In the genomic region with DNA sequence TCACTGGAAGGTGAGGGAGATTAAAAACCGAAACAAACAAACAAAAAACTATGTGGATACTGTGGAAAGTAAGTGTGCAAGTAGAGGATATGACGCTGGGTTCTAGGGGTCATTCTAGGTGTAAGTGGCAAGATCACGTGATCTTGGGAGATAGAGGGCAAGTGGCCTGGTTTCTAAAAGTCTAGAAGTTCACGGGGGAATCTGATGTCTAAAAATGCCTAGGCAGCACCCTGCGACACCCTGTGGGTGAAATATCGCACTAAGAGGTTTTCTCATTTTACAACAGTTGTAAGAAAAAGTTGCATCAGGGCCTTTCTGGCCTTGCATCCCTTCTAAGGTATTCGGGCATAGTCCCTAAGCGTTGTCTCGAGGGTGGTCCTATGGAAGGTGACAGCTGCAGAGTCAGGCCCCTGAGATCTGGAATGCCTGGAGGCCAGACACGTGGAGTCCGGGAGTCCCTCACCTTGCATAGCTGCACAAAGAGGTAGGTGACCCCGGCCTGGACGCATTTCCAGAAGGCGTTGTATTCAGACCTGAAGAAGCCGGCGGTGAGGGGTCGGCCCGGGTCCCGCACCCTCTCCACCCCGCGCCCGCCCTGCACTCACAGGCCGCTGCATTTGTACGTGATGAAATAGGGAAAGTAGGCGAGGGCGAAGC, we compare ENCODE assay signal across 8 mouse cellular contexts. TPM values are rescaled to one million over a fixed set of nuclear protein-coding genes. Genes with fewer than 3 reads are reported as not detected.
DNase-seq lines count a peak whose midpoint lies in the region; ATAC-seq and TF ChIP-seq lines count a peak whose summit lies in the region.

No protein-coding gene starts in this region.

- peaks cover 18% of the 10 kb centered on the region for H3K4me1 ChIP-seq in heart, embryonic 13.5 days
- H3K4me1 ChIP-seq in E14TG2a.4 (replicated peaks; ENCODE audit: low read depth, low read length), result peaks cover 41% of the 10 kb centered on the region
- H3K4me1 ChIP-seq in forebrain, embryonic 12.5 days, result peaks cover 26% of the 10 kb centered on the region
- peaks cover 30% of the 10 kb centered on the region for H3K4me1 ChIP-seq in liver, embryonic 13.5 days (replicated peaks)

- H3K36me3 ChIP-seq in heart, embryonic 13.5 days, result peaks cover 43% of the 10 kb centered on the region
- peaks cover 63% of the 10 kb centered on the region for H3K36me3 ChIP-seq in E14TG2a.4 (ENCODE audit: insufficient read depth, low read length)
- peaks cover 41% of the 10 kb centered on the region for H3K36me3 ChIP-seq in forebrain, embryonic 12.5 days (replicated peaks)
- H3K36me3 ChIP-seq in liver, embryonic 13.5 days, result peaks cover 36% of the 10 kb centered on the region

- 8% methylated on average over 26 of the region's 26 CpGs for whole genome bisulfite sequencing in heart, embryonic 13.5 days
- 9% methylated on average over 26 of the region's 26 CpGs for WGBS in forebrain, embryonic 12.5 days
- WGBS in liver, embryonic 13.5 days (ENCODE audit: insufficient replicate concordance), result 6% methylated on average over 26 of the region's 26 CpGs

- H3K27ac ChIP-seq in heart, embryonic 13.5 days (replicated peaks), result peak overlapping the region; percentile 92
- H3K27ac ChIP-seq in forebrain, embryonic 12.5 days, result peak overlapping the region; percentile 91
- peak overlapping the region; percentile 92 for H3K27ac ChIP-seq in liver, embryonic 13.5 days

- no peaks in the 10 kb centered on the region for H3K9me3 ChIP-seq in heart, embryonic 13.5 days
- H3K9me3 ChIP-seq in E14TG2a.4 (ENCODE audit: low read length), result no peaks in the 10 kb centered on the region
- no peaks in the 10 kb centered on the region for H3K9me3 ChIP-seq in forebrain, embryonic 12.5 days
- no peaks in the 10 kb centered on the region for H3K9me3 ChIP-seq in liver, embryonic 13.5 days (replicated peaks)

- peak overlapping the region; percentile 87 for H3K4me3 ChIP-seq in heart, embryonic 13.5 days
- peak overlapping the region; percentile 89 for H3K4me3 ChIP-seq in E14TG2a.4 (replicated peaks; ENCODE audit: low read length)
- peak overlapping the region; percentile 61 for H3K4me3 ChIP-seq in forebrain, embryonic 12.5 days (replicated peaks)
- peak overlapping the region; percentile 77 for H3K4me3 ChIP-seq in liver, embryonic 13.5 days (replicated peaks)

- no peak for TF ChIP-seq CTCF in E14TG2a.4 (conservative IDR thresholded peaks at IDR 0.05; ENCODE audit: low read length)

- no peak for DNase-seq in heart, postnatal 4 days
- no peak for DNase-seq in liver, embryonic 13.5 days
- no peak for DNase-seq in adrenal gland, adult 18-20 months (ENCODE audit: low spot score in 2 of 2)
- no peak for DNase-seq in adrenal gland, adult 2 months
- DNase-seq in cerebellum, postnatal 4 days (ENCODE audit: low spot score in 2 of 2), result no peak

- ATAC-seq in heart, embryonic 13.5 days (ENCODE audit: extremely low read depth, insufficient number of reproducible peaks, low FRiP score, low TSS enrichment), result peak; percentile 4; the same call in 1 of the 2 replicates
- ATAC-seq in forebrain, embryonic 12.5 days (ENCODE audit: low FRiP score), result no peak; the same call in 1 of the 2 replicates
- peak; percentile 26 for ATAC-seq in liver, embryonic 13.5 days (ENCODE audit: low read depth)

- peak overlapping the region; percentile 92 for H3K4me2 ChIP-seq in heart, embryonic 13.5 days
- peak overlapping the region; percentile 70 for H3K4me2 ChIP-seq in forebrain, embryonic 12.5 days
- H3K4me2 ChIP-seq in liver, embryonic 13.5 days, result peak overlapping the region; percentile 92

- H3K9ac ChIP-seq in heart, embryonic 13.5 days, result peak overlapping the region; percentile 95
- H3K9ac ChIP-seq in forebrain, embryonic 12.5 days, result peak overlapping the region; percentile 69
- H3K9ac ChIP-seq in liver, embryonic 13.5 days, result peak overlapping the region; percentile 87

- H3K27me3 ChIP-seq in heart, embryonic 13.5 days (replicated peaks), result no peaks in the 10 kb centered on the region
- no peaks in the 10 kb centered on the region for H3K27me3 ChIP-seq in E14TG2a.4 (ENCODE audit: insufficient read depth, low read length)
- no peaks in the 10 kb centered on the region for H3K27me3 ChIP-seq in forebrain, embryonic 12.5 days
- H3K27me3 ChIP-seq in liver, embryonic 13.5 days, result no peaks in the 10 kb centered on the region

RNA-seq across cellular contexts. Expression of gene Tmem147, which starts 0.5 kb away (rescaled TPM):
- polyA plus RNA-seq in heart, embryonic 13.5 days (2015; fragmentation: Nextera tagmentation; extraction: Ambion mirVana), result 165 and 182 TPM in 2 replicates
- total RNA-seq in heart, postnatal 4 days (2021), result 100 to 1,000 TPM; 208 to 221 TPM
- 135 and 144 TPM in 2 replicates for polyA plus RNA-seq in forebrain, embryonic 12.5 days (2016; fragmentation: Nextera tagmentation; extraction: Ambion mirVana)
- 108 and 121 TPM in 2 replicates for polyA plus RNA-seq in liver, embryonic 13.5 days (2015; fragmentation: Nextera tagmentation; extraction: Ambion mirVana)
- 100 to 1,000 TPM; 197 to 214 TPM for total RNA-seq in adrenal gland, adult 18-20 months (2021)
- total RNA-seq in adrenal gland, adult 2 months (2021), result 100 to 1,000 TPM; 193 to 234 TPM
- 333 and 341 TPM in 2 replicates for polyA plus RNA-seq in adrenal gland, adult 2 months (2012; rRNA removed)

RNA-seq across cellular contexts. Expression of gene Gapdhs, which starts 14.6 kb away (rescaled TPM):
- 0.20 and 0.64 TPM in 2 replicates for polyA plus RNA-seq in heart, embryonic 13.5 days (2015; fragmentation: Nextera tagmentation; extraction: Ambion mirVana)
- not detected for total RNA-seq in heart, postnatal 4 days (2021)
- polyA plus RNA-seq in forebrain, embryonic 12.5 days (2016; fragmentation: Nextera tagmentation; extraction: Ambion mirVana), result 0.49 and 0.69 TPM in 2 replicates
- not detected in 2 replicates for polyA plus RNA-seq in liver, embryonic 13.5 days (2015; fragmentation: Nextera tagmentation; extraction: Ambion mirVana)
- total RNA-seq in adrenal gland, adult 18-20 months (2021), result under 1 TPM in 1 of 2 experiments, not detected in 1; 0.20 TPM
- not detected for total RNA-seq in adrenal gland, adult 2 months (2021)
- not detected in 2 replicates for polyA plus RNA-seq in adrenal gland, adult 2 months (2012; rRNA removed)

RNA-seq across cellular contexts. Expression of gene Atp4a, which starts 16.9 kb away (rescaled TPM):
- polyA plus RNA-seq in heart, embryonic 13.5 days (2015; fragmentation: Nextera tagmentation; extraction: Ambion mirVana), result 0.46 and 1.0 TPM in 2 replicates
- total RNA-seq in heart, postnatal 4 days (2021), result under 1 TPM; 0.14 to 0.74 TPM
- 1.6 and 1.8 TPM in 2 replicates for polyA plus RNA-seq in forebrain, embryonic 12.5 days (2016; fragmentation: Nextera tagmentation; extraction: Ambion mirVana)
- polyA plus RNA-seq in liver, embryonic 13.5 days (2015; fragmentation: Nextera tagmentation; extraction: Ambion mirVana), result 1.1 and 1.7 TPM in 2 replicates
- total RNA-seq in adrenal gland, adult 18-20 months (2021), result 1 to 10 TPM; 1.3 to 2.6 TPM
- 1 to 10 TPM; 2.0 to 3.0 TPM for total RNA-seq in adrenal gland, adult 2 months (2021)
- 3.3 and 3.9 TPM in 2 replicates for polyA plus RNA-seq in adrenal gland, adult 2 months (2012; rRNA removed)

RNA-seq across cellular contexts. Expression of gene Sbsn, which starts 22.4 kb away (rescaled TPM):
- polyA plus RNA-seq in heart, embryonic 13.5 days (2015; fragmentation: Nextera tagmentation; extraction: Ambion mirVana), result 0.47 and 0.68 TPM in 2 replicates
- total RNA-seq in heart, postnatal 4 days (2021), result 1 to 10 TPM; 4.8 to 5.1 TPM
- polyA plus RNA-seq in forebrain, embryonic 12.5 days (2016; fragmentation: Nextera tagmentation; extraction: Ambion mirVana), result 1.5 and 2.0 TPM in 2 replicates
- 0.08 and 0.22 TPM in 2 replicates for polyA plus RNA-seq in liver, embryonic 13.5 days (2015; fragmentation: Nextera tagmentation; extraction: Ambion mirVana)
- total RNA-seq in adrenal gland, adult 18-20 months (2021), result 100 to 1,000 TPM; 145 to 483 TPM
- 100 to 1,000 TPM; 269 to 540 TPM for total RNA-seq in adrenal gland, adult 2 months (2021)
- polyA plus RNA-seq in adrenal gland, adult 2 months (2012; rRNA removed), result 71.3 and 81.0 TPM in 2 replicates

RNA-seq across cellular contexts. Expression of gene 2200002J24Rik, which starts 30.1 kb away (rescaled TPM):
- 1.9 TPM in 2 replicates for polyA plus RNA-seq in heart, embryonic 13.5 days (2015; fragmentation: Nextera tagmentation; extraction: Ambion mirVana)
- not detected for total RNA-seq in heart, postnatal 4 days (2021)
- polyA plus RNA-seq in forebrain, embryonic 12.5 days (2016; fragmentation: Nextera tagmentation; extraction: Ambion mirVana), result 0.33 TPM in 1 of 2 replicates, not detected in the other
- 0.34 and 0.37 TPM in 2 replicates for polyA plus RNA-seq in liver, embryonic 13.5 days (2015; fragmentation: Nextera tagmentation; extraction: Ambion mirVana)
- total RNA-seq in adrenal gland, adult 18-20 months (2021), result 1 to 10 TPM; 2.7 to 6.4 TPM
- total RNA-seq in adrenal gland, adult 2 months (2021), result 1 to 10 TPM; 3.5 to 5.7 TPM
- polyA plus RNA-seq in adrenal gland, adult 2 months (2012; rRNA removed), result 12.5 and 12.7 TPM in 2 replicates
